Mouse (Mus musculus) G1E-ER4 (cell line): Measurements from ENCODE around the gene Lrrc75b. TPM values are rescaled to one million over a fixed set of nuclear protein-coding genes. Genes with fewer than 3 reads are reported as not detected.
A peak's percentile ranks its signal among the peaks of the same experiment; 100 is the strongest.

Experiments used
- GATA1 ChIP-seq: IDR thresholded peaks from one replicate; pipeline ENCODE4 v1.8.0; 2012; ENCODE audit warnings: low read length, inconsistent platforms
- polyA plus RNA-seq: library from polyadenylated mRNA; stranded (reverse); fragments of >175 nt; gene quantifications from 2 replicates; pipeline ENCODE4 v1.2.3, GENCODE M21; 2012

Lrrc75b gene
- polyA plus RNA-seq, 1 experiment = not detected

DNA sequence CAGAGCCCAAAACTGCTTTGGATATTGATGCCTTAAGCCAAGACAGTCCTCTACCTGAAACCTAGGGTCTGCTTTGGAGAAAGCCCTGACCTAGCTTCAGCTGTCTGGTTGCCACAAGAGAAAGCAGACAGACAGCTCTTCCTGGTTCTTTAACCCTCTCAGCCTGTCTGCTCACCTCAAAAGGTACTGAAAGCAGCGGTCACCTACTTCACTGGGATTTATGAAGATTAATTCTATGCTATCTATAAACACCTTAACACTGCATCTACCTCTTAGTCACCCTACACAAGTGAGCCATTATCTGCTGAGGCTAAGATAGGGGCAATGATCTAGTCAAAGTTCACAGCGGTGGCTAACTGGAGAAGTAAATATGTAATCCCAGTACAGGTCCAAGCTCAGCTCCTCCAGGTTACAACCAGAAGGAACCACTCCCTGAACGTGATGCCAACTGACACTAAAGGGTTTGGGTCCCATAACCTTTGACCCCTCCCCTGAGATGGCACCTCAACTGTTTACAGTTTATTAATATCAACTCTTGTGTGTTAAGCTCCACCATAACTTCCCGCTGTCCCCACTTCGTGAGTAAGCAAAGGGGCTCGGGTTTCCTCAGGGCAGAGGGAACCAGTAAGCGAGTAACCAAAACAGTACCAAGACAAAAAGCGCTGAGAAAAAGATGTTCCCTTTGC lies 43.9 kb downstream of the Lrrc75b start:
- TF ChIP-seq GATA1 = no peak

DNA sequence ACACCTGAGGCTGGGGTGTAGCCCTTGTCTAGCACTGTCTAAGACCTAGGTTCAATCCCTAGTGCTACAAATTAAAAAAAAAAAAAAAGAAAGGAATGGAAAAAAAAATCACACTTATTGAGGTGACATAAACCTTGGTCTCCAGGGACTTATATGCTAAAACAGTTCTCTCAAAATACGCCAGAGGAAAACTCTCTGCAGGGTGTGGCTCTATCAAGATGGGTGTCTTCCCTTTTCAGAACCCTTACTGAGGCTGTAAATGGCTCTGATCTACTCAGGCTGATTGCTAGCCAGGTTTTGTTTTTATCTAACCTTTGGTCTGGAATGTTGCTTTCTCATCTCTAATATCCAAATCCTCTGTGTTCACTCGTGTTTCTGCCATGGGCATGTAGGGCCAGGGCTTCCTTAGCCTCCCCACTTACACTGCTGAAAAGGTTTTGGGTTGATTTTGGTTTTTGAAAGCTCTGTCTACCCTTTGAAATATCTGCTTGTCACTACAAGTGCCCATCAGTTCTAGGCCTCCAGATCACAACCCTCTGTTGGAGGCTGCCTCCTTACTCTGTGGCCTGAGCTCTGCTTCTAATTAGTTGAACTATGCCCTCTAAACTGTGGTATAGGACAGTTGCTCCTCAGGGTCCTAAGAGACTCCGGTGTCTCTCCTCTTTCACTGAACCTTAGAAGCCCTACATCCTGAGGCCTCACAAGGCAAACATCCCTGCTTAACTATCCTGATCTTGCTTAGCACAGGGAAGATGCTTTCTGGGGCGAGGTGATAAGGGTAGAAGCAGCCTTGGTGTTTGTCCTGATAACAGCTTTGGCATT lies 44.7 kb downstream of the Lrrc75b start:
- peak; percentile 80 for TF ChIP-seq GATA1

DNA sequence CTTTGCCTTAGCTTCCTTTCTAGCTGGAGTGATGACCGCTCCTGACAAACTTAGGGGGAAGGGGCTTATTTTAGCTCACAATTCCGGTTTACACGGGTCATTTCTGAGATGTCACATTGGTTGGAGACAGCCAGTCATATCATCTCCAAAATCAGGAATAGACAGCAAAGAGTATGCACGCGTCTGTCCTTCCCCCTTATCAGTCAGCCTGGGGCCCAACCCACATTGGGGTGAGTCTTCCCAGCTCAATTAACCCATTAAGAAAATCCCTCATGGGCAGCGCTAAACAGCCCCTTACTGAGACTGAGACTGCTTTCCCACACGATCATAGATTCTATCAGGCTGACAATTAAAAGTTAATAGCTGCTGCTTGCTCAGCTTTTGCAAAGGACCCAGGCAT lies 45.8 kb downstream of the Lrrc75b start:
- TF ChIP-seq GATA1 = peak; percentile 28

DNA sequence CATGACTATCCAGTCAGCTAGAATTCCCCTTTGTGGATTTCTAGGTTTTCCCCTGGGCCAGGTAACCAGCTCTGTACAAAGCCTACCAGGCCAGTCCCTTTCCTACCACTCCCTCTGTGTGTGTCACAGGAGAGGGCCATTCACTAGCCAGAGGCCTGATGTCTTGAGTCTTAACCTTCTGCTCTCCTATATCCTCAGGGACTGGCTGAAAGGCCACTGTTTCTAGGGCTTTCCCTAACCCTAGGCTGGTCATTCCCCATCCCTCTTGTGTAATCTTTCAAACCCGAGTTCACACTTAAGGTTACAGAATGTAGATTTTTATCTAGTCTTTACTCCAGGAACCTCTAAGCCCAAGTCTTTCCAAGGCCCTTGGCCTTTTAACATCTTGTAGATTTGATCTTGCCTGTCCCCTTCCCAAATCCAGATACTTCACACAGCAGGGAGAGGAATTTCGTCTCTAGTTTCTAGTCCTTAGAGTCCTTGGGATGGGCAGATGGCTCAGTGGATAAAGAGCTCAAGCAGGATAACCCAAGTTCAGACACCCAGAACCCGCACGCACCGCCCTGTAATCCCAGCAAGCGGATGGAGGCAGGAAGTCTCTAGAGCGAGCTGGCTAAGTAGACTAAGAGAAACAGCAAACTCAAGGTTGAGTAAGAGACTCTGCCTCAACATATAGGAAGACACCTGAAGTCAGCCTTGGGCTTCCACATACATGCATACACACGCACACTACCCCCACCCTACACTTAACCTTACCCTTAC lies 46.6 kb downstream of the Lrrc75b start:
- TF ChIP-seq GATA1 = no peak

DNA sequence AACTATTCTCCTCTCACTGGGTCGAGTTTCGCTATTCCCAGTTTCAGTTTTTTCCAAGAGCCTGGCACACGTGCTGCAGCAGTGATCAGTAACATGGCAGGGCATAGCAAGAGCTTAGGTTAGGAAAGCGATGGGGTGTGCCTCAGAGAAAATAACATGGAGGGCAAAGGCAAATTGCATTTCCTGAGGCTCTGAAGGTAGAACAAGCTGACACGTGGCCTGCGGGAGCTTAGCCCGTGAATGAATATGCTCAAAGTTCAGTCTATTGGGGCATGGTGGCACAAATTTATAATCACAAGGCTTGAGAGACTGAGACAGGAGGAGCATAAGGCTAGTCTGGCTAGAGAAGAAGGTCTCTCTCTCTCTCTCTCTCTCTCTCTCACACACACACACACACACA lies 47.3 kb downstream of the Lrrc75b start:
- TF ChIP-seq GATA1 = no peak

DNA sequence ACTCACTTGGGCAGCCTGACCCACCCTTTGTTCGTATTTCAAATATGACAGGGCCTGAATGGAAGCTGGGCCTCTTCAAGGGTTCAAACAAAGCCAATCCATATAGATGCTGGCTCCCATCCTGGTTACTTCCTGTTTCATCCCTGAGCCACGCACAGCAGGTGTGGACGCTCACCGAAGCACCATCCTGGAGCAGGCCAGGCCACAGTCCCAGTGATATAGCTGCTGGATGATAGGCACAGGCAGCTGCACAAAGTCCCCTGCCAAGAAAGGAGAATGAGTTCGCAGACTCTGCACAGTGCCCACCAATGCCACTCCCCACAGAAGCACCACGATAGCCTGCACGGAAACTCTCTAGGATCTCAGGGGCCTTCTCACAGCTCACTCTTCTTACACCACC lies 48.2 kb downstream of the Lrrc75b start:
- no peak for TF ChIP-seq GATA1

DNA sequence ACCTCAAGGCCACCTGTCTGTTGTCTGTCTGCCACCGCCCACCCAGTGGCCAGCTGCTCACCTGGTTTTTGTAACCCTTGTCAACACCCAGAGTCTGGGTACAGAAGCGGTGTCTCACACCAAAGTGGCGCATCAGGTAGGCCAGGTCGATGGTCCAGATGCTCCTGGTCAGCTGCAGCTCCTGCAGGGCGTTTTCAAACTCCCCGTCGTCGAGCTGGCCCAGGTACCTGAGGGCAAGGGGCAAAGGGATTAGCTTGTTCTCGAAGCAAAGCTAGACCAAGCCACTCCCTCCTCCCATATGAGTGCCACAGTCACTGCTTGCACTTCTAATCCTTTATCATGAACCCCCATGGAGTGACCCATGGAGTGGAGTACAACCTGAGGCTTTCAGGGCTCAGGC lies 49.1 kb downstream of the Lrrc75b start:
- TF ChIP-seq GATA1 = no peak

DNA sequence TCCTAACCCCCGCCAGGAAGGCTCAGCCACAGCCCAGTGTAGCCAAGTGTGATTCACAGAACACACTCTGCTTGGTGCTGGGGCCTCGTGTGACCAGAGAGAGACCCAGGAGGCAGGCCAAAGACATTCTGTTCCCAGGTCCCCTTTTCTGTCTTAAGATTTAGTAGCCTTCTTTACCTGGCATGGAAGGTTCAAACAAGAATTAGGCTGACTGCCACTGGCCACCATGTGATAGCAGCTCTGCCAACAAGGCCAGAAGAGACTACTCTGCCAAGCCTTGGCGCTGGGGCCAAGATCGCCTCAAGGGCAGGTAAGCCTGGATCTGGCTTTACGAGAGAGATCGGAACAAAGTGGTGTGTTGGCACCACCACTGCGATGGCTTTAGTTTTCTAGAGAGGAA lies 49.7 kb downstream of the Lrrc75b start:
- no peak for TF ChIP-seq GATA1

DNA sequence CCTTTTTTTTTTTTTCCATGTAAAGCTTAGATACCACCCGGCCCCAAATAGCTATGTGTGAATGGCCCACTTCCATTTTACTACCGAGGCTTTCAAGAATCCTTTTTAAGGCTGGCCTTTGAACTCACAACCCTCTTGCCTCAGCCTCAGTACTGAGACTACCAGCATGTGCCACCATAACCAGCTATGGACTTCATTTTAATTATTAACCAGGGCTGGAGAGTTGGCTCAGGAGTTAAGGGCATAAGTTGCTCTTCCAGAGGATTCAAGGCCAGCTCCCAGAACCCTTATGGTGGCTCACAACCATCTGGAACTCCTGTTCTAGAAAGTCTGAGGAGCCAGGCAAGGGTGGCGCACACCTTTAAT lies 55.0 kb downstream of the Lrrc75b start:
- TF ChIP-seq GATA1 = no peak

DNA sequence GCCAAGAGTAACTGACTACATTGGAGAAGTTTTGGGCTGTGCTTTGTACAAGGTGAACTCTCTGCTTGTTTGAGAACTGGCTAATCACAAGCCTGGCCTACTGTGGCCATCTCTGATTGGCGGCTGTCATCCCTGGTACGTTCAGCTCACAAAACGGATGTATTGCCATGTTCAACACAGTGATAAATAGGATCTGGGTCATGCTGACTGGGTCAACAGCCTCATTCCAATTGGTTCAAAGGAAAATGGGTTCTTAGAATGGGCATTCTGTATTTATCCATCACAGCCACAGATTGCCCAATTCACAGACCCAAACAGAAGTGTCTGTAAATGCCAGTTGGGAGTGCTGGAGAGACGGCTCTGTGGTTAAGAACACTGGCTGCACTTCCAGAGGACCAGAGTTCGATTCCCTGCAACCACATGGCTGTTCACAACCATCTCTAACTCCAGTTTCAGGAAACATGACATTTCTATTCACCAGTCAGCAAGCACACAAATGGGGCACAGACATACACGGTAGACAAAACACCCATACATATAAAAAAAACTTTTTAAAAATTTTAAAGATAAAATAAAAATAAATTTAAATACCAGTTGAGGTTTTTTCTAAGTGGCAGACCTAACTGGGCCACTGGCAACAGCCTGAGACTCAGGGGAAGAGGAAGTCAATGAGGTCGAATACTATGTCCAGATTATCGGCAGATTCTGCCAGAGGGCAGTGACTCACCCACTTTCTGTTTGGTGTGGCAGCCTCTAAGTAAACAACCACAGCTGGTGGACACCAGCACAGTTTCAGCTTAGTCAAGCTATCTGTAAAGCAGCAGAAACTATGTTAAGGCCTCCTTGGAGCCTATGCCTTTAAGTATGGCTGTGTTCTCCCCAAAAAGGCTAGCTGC lies 55.6 kb downstream of the Lrrc75b start:
- TF ChIP-seq GATA1 = no peak

DNA sequence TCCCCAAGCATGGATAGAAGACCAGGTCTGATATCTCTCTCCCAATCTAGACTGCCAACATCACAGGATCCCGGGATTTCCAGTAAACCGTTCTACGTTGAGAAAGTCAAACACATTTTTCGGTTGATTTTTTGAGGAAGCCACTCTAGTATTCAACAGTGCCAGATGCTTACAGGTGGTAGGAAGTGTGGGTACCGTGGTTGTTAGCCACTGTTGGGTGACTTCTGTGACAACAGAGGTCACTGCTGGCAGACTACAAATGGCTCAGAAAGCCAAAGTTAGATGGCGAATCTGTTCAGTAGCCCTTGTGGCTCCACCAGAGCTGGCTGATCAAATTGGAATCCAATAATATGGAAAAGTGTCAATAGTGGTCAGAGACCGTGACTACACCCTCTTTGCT lies 56.4 kb downstream of the Lrrc75b start:
- no peak for TF ChIP-seq GATA1

DNA sequence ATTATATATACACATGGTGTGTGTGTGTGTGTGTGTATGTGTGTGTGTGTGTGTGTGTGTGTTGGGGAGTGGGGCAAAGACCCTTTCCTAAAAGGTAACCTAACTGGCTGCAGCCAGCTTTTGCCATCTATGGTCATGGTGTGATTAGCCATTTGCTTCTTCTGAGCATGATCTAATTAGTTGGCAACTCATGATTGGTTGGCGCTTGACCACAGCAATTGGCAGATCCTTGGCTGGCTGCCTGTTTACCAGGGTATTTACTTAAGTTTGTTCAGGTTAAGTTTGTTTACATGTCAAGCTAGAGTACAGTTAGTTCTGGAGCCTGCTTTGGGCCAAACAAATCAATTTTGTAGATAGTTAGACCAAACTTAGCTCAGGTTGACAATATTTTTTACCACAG lies 58.5 kb downstream of the Lrrc75b start:
- no peak for TF ChIP-seq GATA1

DNA sequence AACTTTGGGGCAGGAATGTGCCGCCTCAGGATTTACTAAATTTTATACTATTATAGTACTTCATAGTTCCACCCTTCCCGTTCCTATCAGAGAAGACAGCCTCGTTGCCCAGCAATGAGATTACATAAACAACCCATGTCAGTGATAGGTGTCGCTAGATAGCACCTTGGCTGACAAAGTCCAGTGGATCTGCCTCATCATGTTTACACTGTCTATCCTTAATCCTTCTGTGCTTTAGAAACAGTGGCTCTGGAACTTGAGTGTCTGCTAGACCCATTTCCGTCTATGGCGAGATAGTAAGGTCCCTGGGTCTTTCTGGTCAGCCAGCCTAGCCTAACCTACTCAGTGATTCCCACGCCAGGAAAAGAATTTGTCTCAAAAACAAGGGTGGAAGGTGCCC lies 59.8 kb downstream of the Lrrc75b start:
- no peak for TF ChIP-seq GATA1

Other genes starting within 250 kb of the Lrrc75b start
- gene Adora2a, start 243.5 kb downstream of the Lrrc75b start, polyA plus RNA-seq = not detected in 2 replicates
- gene Upb1, start 159.2 kb downstream of the Lrrc75b start, polyA plus RNA-seq = not detected in 2 replicates
- 24.8 and 30.2 TPM in 2 replicates for gene Snrpd3, start 42.8 kb downstream of the Lrrc75b start, polyA plus RNA-seq
- 25.9 and 28.3 TPM in 2 replicates for gene Gucd1, start 42.4 kb downstream of the Lrrc75b start, polyA plus RNA-seq
- 0.14 TPM in 1 of 2 replicates, not detected in the other for gene Ggt1, start 1.3 kb upstream of the Lrrc75b start, polyA plus RNA-seq
- gene Ggt5, start 29.0 kb upstream of the Lrrc75b start, polyA plus RNA-seq = 0.10 TPM in 1 of 2 replicates, not detected in the other
- 0.04 and 0.05 TPM in 2 replicates for gene Susd2, start 83.7 kb upstream of the Lrrc75b start, polyA plus RNA-seq
- 64.0 and 70.9 TPM in 2 replicates for gene Cabin1, start 204.0 kb upstream of the Lrrc75b start, polyA plus RNA-seq
- 66.4 and 68.5 TPM in 2 replicates for gene Ddt, start 213.1 kb upstream of the Lrrc75b start, polyA plus RNA-seq
- not detected in 2 replicates for gene Gm20441, start 220.6 kb upstream of the Lrrc75b start, polyA plus RNA-seq
- 0.25 and 0.31 TPM in 2 replicates for gene Gstt3, start 221.1 kb upstream of the Lrrc75b start, polyA plus RNA-seq
- not detected in 2 replicates for gene Gstt1, start 238.3 kb upstream of the Lrrc75b start, polyA plus RNA-seq